8 mouse cellular contexts compared by ENCODE assay signal in genomic region chr4:137913321-137914057, GRCm38 (mm10). TPM values are rescaled to one million over a fixed set of nuclear protein-coding genes. Genes with fewer than 3 reads are reported as not detected.
DNase-seq lines count a peak whose midpoint lies in the region; ATAC-seq and TF ChIP-seq lines count a peak whose summit lies in the region.

No protein-coding gene starts in this region.

- peak overlapping the region; percentile 36 for H3K4me3 ChIP-seq in intestine, postnatal 0 days (ENCODE audit: low read depth, low read length)
- H3K4me3 ChIP-seq in liver, embryonic 16.5 days (ENCODE audit: low read depth, low read length) = peak overlapping the region; percentile 57

- peaks cover 14% of the 10 kb centered on the region for H3K4me1 ChIP-seq in intestine, postnatal 0 days (replicated peaks; ENCODE audit: control insufficient read depth, insufficient read depth, low read length)
- H3K4me1 ChIP-seq in liver, embryonic 16.5 days (ENCODE audit: control insufficient read depth, low read depth, low read length) = peaks cover 17% of the 10 kb centered on the region

- TF ChIP-seq CTCF in intestine, postnatal 0 days (IDR thresholded peaks at IDR 0.05; ENCODE audit: low read depth) = no peak

- H3K36me3 ChIP-seq in intestine, postnatal 0 days (ENCODE audit: control insufficient read depth, insufficient read depth) = no peaks in the 10 kb centered on the region
- H3K36me3 ChIP-seq in liver, embryonic 16.5 days (ENCODE audit: control insufficient read depth, insufficient read depth) = no peaks in the 10 kb centered on the region

- no peaks in the 10 kb centered on the region for H3K9me3 ChIP-seq in intestine, postnatal 0 days (ENCODE audit: control insufficient read depth)
- H3K9me3 ChIP-seq in liver, embryonic 16.5 days (replicated peaks; ENCODE audit: control insufficient read depth, low read length) = no peaks in the 10 kb centered on the region

- peak; percentile 48; the same call in 1 of the 2 replicates for ATAC-seq in frontal cortex, adult (ENCODE audit: low TSS enrichment)
- peak; percentile 70 for ATAC-seq in intestine, postnatal 0 days
- ATAC-seq in liver, embryonic 16.5 days (ENCODE audit: low read depth) = peak; percentile 87

- H3K9ac ChIP-seq in intestine, postnatal 0 days (ENCODE audit: low read depth, low read length) = peak overlapping the region; percentile 31; the same call in 1 of the 2 replicates
- peak overlapping the region; percentile 45; the same call in 1 of the 2 replicates for H3K9ac ChIP-seq in liver, embryonic 16.5 days (ENCODE audit: low read depth, low read length)

- H3K4me2 ChIP-seq in intestine, postnatal 0 days (replicated peaks; ENCODE audit: low read depth) = peak overlapping the region; percentile 86
- H3K4me2 ChIP-seq in liver, embryonic 16.5 days (ENCODE audit: low read depth, low read length) = peak overlapping the region; percentile 83

- no peaks in the 10 kb centered on the region for H3K27me3 ChIP-seq in intestine, postnatal 0 days (replicated peaks; ENCODE audit: control insufficient read depth, insufficient read depth, low read length)
- H3K27me3 ChIP-seq in liver, embryonic 16.5 days (ENCODE audit: control insufficient read depth, insufficient read depth, low read depth, low read length) = no peaks in the 10 kb centered on the region; the same call in 1 of the 2 replicates

- 3% methylated on average over 54 of the region's 54 CpGs for WGBS in intestine, postnatal 0 days
- WGBS in liver, embryonic 16.5 days (ENCODE audit: insufficient replicate concordance) = 2% methylated on average over 54 of the region's 54 CpGs

- DNase-seq in frontal cortex, postnatal 14 days (ENCODE audit: low spot score in 2 of 2) = no peak
- DNase-seq in embryo, embryonic 9.5 days (ENCODE audit: extremely low spot score) = peak; percentile 82
- DNase-seq in heart, adult 18-20 months = peak; percentile 86 to 92
- DNase-seq in neural tube, embryonic 10.5 days (ENCODE audit: extremely low spot score, low spot score) = peak; percentile 81
- peak; percentile 94 for DNase-seq in testis, postnatal 10 days (ENCODE audit: low spot score)

- H3K27ac ChIP-seq in intestine, postnatal 0 days (ENCODE audit: low read depth, low read length) = 0 out of 2 replicates have a peak overlapping the region, but pooled peaks have one; percentile 30
- no peak overlapping the region for H3K27ac ChIP-seq in liver, embryonic 16.5 days (ENCODE audit: low read length)

RNA-seq across cellular contexts. Expression of gene Ece1, which starts 51.5 kb away (rescaled TPM):
- 100 to 1,000 TPM; 105 to 121 TPM for total RNA-seq in heart, adult 18-20 months (2021)
- 44.9 and 49.1 TPM in 2 replicates for polyA plus RNA-seq in intestine, postnatal 0 days (2015; fragmentation: Nextera tagmentation; extraction: Ambion mirVana)
- 16.3 and 23.4 TPM in 2 replicates for polyA plus RNA-seq in liver, embryonic 16.5 days (2015; fragmentation: Nextera tagmentation; extraction: Ambion mirVana)

Comparison
In these comparisons a context has a peak if more than half of its experiments do, and no peak if none do; other contexts are left out.
1. DNase-seq: peak in embryo, embryonic 9.5 days (single experiment), heart, adult 18-20 months (2 of 2), neural tube, embryonic 10.5 days (single experiment) and testis, postnatal 10 days (single experiment); none in frontal cortex, postnatal 14 days (0 of 2).
2. Peak in every context shown above with its lines, with median percentiles within 50 percentile points of each other: ATAC-seq.